Mouse (Mus musculus) liver, embryonic 15.5 days (tissue): Measurements from ENCODE around the gene Emid1. TPM values are rescaled to one million over a fixed set of nuclear protein-coding genes. Genes with fewer than 3 reads are reported as not detected.
A peak's percentile ranks its signal among the peaks of the same experiment; 100 is the strongest.

Experiments used
- ATAC-seq: fragments of 200-750 bp; cut with Nextera tagmentation; 2 replicates; pipeline ENCODE4 v1.8.0; 2017; ENCODE audit warnings: moderate number of reproducible peaks, mild to moderate bottlenecking, moderate library complexity; ENCODE audit not compliant: insufficient read depth
- H3K27ac ChIP-seq: fragments of 300-500 bp; sonication (generic); replicated peaks from 2 replicates; pipeline ENCODE4 v1.5.1; 2015; ENCODE audit warnings: mild to moderate bottlenecking, inconsistent platforms
- H3K27me3 ChIP-seq: fragments of 300-500 bp; sonication (generic); 2 replicates; pipeline ENCODE4 v1.6.1; 2015; ENCODE audit warnings: mild to moderate bottlenecking, inconsistent platforms
- H3K36me3 ChIP-seq: fragments of 300-500 bp; sonication (generic); replicated peaks from 2 replicates; pipeline ENCODE4 v1.6.1; 2015; ENCODE audit warnings: moderate library complexity, mild to moderate bottlenecking, inconsistent platforms
- H3K4me1 ChIP-seq: fragments of 300-500 bp; sonication (generic); replicated peaks from 2 replicates; pipeline ENCODE4 v1.6.1; 2015; ENCODE audit warnings: inconsistent platforms
- H3K4me2 ChIP-seq: fragments of 300-500 bp; sonication (generic); 2 replicates; pipeline ENCODE4 v1.6.1; 2015; ENCODE audit warnings: moderate library complexity, mild to moderate bottlenecking, inconsistent platforms
- H3K4me3 ChIP-seq: fragments of 300-500 bp; sonication (generic); replicated peaks from 2 replicates; pipeline ENCODE4 v1.5.1; 2015; ENCODE audit warnings: mild to moderate bottlenecking, inconsistent platforms
- H3K9ac ChIP-seq: fragments of 300-500 bp; sonication (generic); 2 replicates; pipeline ENCODE4 v1.6.1; 2015; ENCODE audit warnings: moderate library complexity, mild to moderate bottlenecking, inconsistent platforms
- H3K9me3 ChIP-seq: fragments of 300-500 bp; sonication (generic); replicated peaks from 2 replicates; pipeline ENCODE4 v1.6.1; 2016; ENCODE audit warnings: inconsistent platforms
- WGBS: fragments of 180-500 bp; shearing (Covaris S2); methylation state at CpG from one replicate; pipeline ENCODE4 v1.1.7; 2015; ENCODE audit warnings: mixed read lengths; ENCODE audit not compliant: insufficient replicate concordance; 5-methylcytosine and 5-hydroxymethylcytosine counted together
- polyA plus RNA-seq: library from polyadenylated mRNA; unstranded; fragments of >200 nt; fragmentation: Nextera tagmentation; extraction: Ambion mirVana; gene quantifications from 2 replicates; pipeline ENCODE4 v1.2.1, GENCODE M21; 2015

Gene Emid1
- 3.5 and 3.7 TPM in 2 replicates for polyA plus RNA-seq

GRCm38 (mm10) chr11:5151680-5152337 is at the start of gene Emid1:
Gene Emid1 (minus strand): TSS chr11:5152257.
- Histone ChIP-seq H3K4me2 (peak within 1 kb of the TSS; percentile 74), H3K36me3 (no peaks in the 10 kb centered on the region), H3K9ac (peak within 1 kb of the TSS; percentile 32; the same call in 1 of the 2 replicates), H3K4me3 (peak within 1 kb of the TSS; percentile 49), H3K9me3 (no peaks in the 10 kb centered on the region), H3K27ac (no peak within 1 kb of the TSS), H3K4me1 (peaks cover 30% of the 10 kb centered on the region), H3K27me3 (peaks cover 44% of the 10 kb centered on the region)
- ATAC-seq, result no peak
- WGBS, result under 1% methylated on average over 52 of the region's 53 CpGs

- ATAC-seq, result no peak
- no peak overlapping the region for H3K4me2 ChIP-seq
- 58% methylated on average over 2 of the region's 2 CpGs for WGBS
- no peak overlapping the region for H3K27ac ChIP-seq
- no peak overlapping the region for H3K9ac ChIP-seq
- no peaks in the 10 kb centered on the region for H3K9me3 ChIP-seq
- H3K4me1 ChIP-seq, result no peaks in the 10 kb centered on the region; the same call in 1 of the 2 replicates
- no peaks in the 10 kb centered on the region for H3K36me3 ChIP-seq
- H3K4me3 ChIP-seq, result no peak overlapping the region
- no peaks in the 10 kb centered on the region for H3K27me3 ChIP-seq
Measured at GRCm38 (mm10) chr11:5199879-5200278, 47.8 kb upstream of the Emid1 start.

- Histone ChIP-seq H3K4me2 (no peak overlapping the region), H3K9ac (no peak overlapping the region), H3K4me3 (no peak overlapping the region), H3K36me3 (no peaks in the 10 kb centered on the region), H3K27ac (no peak overlapping the region), H3K27me3 (no peaks in the 10 kb centered on the region), H3K9me3 (no peaks in the 10 kb centered on the region), H3K4me1 (no peaks in the 10 kb centered on the region; the same call in none of the 2 replicates)
- peak; percentile 60 for ATAC-seq
- 66% methylated on average over 5 of the region's 5 CpGs for WGBS
Measured at GRCm38 (mm10) chr11:5197068-5197467, 45.0 kb upstream of the Emid1 start.

- Histone ChIP-seq H3K9ac (no peak overlapping the region), H3K4me3 (no peak overlapping the region), H3K27ac (no peak overlapping the region), H3K9me3 (no peaks in the 10 kb centered on the region), H3K4me2 (no peak overlapping the region), H3K36me3 (no peaks in the 10 kb centered on the region), H3K27me3 (no peaks in the 10 kb centered on the region), H3K4me1 (no peaks in the 10 kb centered on the region; the same call in none of the 2 replicates)
- no peak for ATAC-seq
- WGBS, result 61% methylated on average over 7 of the region's 7 CpGs
Measured at GRCm38 (mm10) chr11:5196583-5196982, 44.5 kb upstream of the Emid1 start.

- Histone ChIP-seq H3K4me3 (no peak overlapping the region), H3K9me3 (no peaks in the 10 kb centered on the region), H3K27ac (no peak overlapping the region), H3K4me1 (no peaks in the 10 kb centered on the region; the same call in none of the 2 replicates), H3K27me3 (no peaks in the 10 kb centered on the region), H3K4me2 (no peak overlapping the region), H3K9ac (no peak overlapping the region), H3K36me3 (no peaks in the 10 kb centered on the region)
- 48% methylated on average over 1 of the region's 1 CpGs for WGBS
- no peak for ATAC-seq
Measured at GRCm38 (mm10) chr11:5193576-5193881, 41.5 kb upstream of the Emid1 start.

- Histone ChIP-seq H3K27ac (no peak overlapping the region), H3K4me2 (no peak overlapping the region), H3K36me3 (no peaks in the 10 kb centered on the region), H3K9me3 (no peaks in the 10 kb centered on the region), H3K27me3 (no peaks in the 10 kb centered on the region), H3K9ac (no peak overlapping the region), H3K4me1 (no peaks in the 10 kb centered on the region; the same call in none of the 2 replicates), H3K4me3 (no peak overlapping the region)
- WGBS, result 54% methylated on average over 8 of the region's 8 CpGs
- no peak for ATAC-seq
Measured at GRCm38 (mm10) chr11:5192840-5193575, 41.0 kb upstream of the Emid1 start.

GRCm38 (mm10) chr11:5192084-5192516 is 40.0 kb upstream of the Emid1 start:
- H3K4me1 ChIP-seq, result no peaks in the 10 kb centered on the region; the same call in none of the 2 replicates
- 57% methylated on average over 9 of the region's 9 CpGs for WGBS
- H3K9ac ChIP-seq, result no peak overlapping the region
- no peak overlapping the region for H3K27ac ChIP-seq
- no peak for ATAC-seq
- H3K4me3 ChIP-seq, result no peak overlapping the region
- no peaks in the 10 kb centered on the region for H3K36me3 ChIP-seq
- H3K9me3 ChIP-seq, result no peaks in the 10 kb centered on the region
- no peaks in the 10 kb centered on the region for H3K27me3 ChIP-seq
- H3K4me2 ChIP-seq, result no peak overlapping the region

- no peaks in the 10 kb centered on the region; the same call in 1 of the 2 replicates for H3K4me1 ChIP-seq
- no peak overlapping the region for H3K4me2 ChIP-seq
- no peak for ATAC-seq
- WGBS, result 62% methylated on average over 9 of the region's 9 CpGs
- H3K36me3 ChIP-seq, result no peaks in the 10 kb centered on the region
- no peak overlapping the region for H3K4me3 ChIP-seq
- no peak overlapping the region for H3K27ac ChIP-seq
- no peaks in the 10 kb centered on the region for H3K27me3 ChIP-seq
- no peaks in the 10 kb centered on the region for H3K9me3 ChIP-seq
- no peak overlapping the region for H3K9ac ChIP-seq
Measured at GRCm38 (mm10) chr11:5189239-5189933, 37.3 kb upstream of the Emid1 start.

GRCm38 (mm10) chr11:5188170-5188569 is 36.1 kb upstream of the Emid1 start:
- H3K27me3 ChIP-seq, result no peaks in the 10 kb centered on the region
- H3K36me3 ChIP-seq, result no peaks in the 10 kb centered on the region
- no peaks in the 10 kb centered on the region; the same call in 1 of the 2 replicates for H3K4me1 ChIP-seq
- no peaks in the 10 kb centered on the region for H3K9me3 ChIP-seq
- H3K27ac ChIP-seq, result no peak overlapping the region
- no peak overlapping the region for H3K9ac ChIP-seq
- WGBS, result 47% methylated on average over 4 of the region's 4 CpGs
- no peak overlapping the region for H3K4me3 ChIP-seq
- H3K4me2 ChIP-seq, result no peak overlapping the region
- no peak for ATAC-seq

GRCm38 (mm10) chr11:5184832-5185231 is 32.8 kb upstream of the Emid1 start:
- H3K27me3 ChIP-seq, result no peaks in the 10 kb centered on the region
- no peak overlapping the region for H3K4me3 ChIP-seq
- H3K4me2 ChIP-seq, result no peak overlapping the region
- 89% methylated on average over 9 of the region's 9 CpGs for WGBS
- ATAC-seq, result no peak
- no peaks in the 10 kb centered on the region for H3K4me1 ChIP-seq
- no peak overlapping the region for H3K27ac ChIP-seq
- H3K9ac ChIP-seq, result no peak overlapping the region
- H3K36me3 ChIP-seq, result no peaks in the 10 kb centered on the region
- H3K9me3 ChIP-seq, result no peaks in the 10 kb centered on the region

GRCm38 (mm10) chr11:5184250-5184649 is 32.2 kb upstream of the Emid1 start:
- Histone ChIP-seq H3K9ac (no peak overlapping the region), H3K27me3 (no peaks in the 10 kb centered on the region), H3K4me2 (no peak overlapping the region), H3K36me3 (no peaks in the 10 kb centered on the region), H3K4me3 (no peak overlapping the region), H3K4me1 (no peaks in the 10 kb centered on the region), H3K27ac (no peak overlapping the region), H3K9me3 (no peaks in the 10 kb centered on the region)
- WGBS, result 36% methylated on average over 9 of the region's 9 CpGs
- ATAC-seq, result no peak
